Mouse (Mus musculus) embryonic fibroblast, embryonic 13.5 days (primary cell): Measurements from ENCODE around the gene Smad5.

ENCODE experiments used
- CTCF ChIP-seq: IDR thresholded peaks from 2 replicates; pipeline ENCODE4 v1.5.1; 2011; ENCODE audit warnings: mild to moderate bottlenecking, control low read depth, low read length, moderate library complexity, borderline replicate concordance; ENCODE audit not compliant: insufficient read depth
- POLR2A ChIP-seq: IDR thresholded peaks from 2 replicates; pipeline ENCODE4 v1.6.1; 2011; ENCODE audit warnings: low read depth, mild to moderate bottlenecking, control low read depth, low read length, moderate library complexity

DNA sequence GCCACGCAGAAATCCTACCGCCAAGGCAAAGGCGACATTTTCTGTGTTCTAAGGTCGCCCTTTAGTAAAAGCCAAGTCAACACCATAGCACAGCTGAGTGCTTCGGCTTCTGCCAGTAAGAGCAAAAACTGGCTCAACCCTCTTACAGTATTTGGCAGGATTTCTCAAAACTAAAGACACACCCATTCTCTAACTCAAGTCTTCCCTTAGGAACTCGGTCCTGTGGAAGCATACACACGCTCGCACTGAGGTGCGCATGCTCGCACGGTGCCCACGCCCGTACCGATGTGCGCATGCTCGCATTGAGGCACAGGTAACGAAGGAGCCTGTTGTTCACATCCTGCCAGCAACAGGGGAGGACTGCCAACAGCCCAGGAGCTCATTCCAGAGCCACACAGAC, 20.5 kb upstream of the Smad5 start:
- TF ChIP-seq CTCF (no peak), POLR2A (no peak)
